Comparison of ENCODE assay signal across 25 mouse cellular contexts in genomic region chr8:11503476-11504232, GRCm38 (mm10). TPM values are rescaled to one million over a fixed set of nuclear protein-coding genes. Genes with fewer than 3 reads are reported as not detected.
DNase-seq lines count a peak whose midpoint lies in the region; ATAC-seq and TF ChIP-seq lines count a peak whose summit lies in the region.
"Had no signal": no experiment of that assay in that cellular context is flagged by ENCODE, and none has a peak within 500 bp of the region (broad histone marks: within the 10 kb centered on the region; RNA-seq: fewer than 3 reads in every experiment).

No protein-coding gene starts in this region.

- no peak overlapping the region for H3K27ac ChIP-seq in kidney, embryonic 16.5 days (ENCODE audit: low read length)
- no peak overlapping the region for H3K27ac ChIP-seq in forebrain, embryonic 14.5 days (ENCODE audit: low read depth, low read length)
- H3K27ac ChIP-seq: embryonic facial prominence, embryonic 12.5 days; forebrain, embryonic 12.5 days; hindbrain, embryonic 12.5 days; hindbrain, embryonic 15.5 days had no signal

- peaks cover 20% of the 10 kb centered on the region for H3K36me3 ChIP-seq in myocyte (ENCODE audit: control insufficient read depth, insufficient read depth)
- H3K36me3 ChIP-seq in kidney, embryonic 16.5 days (ENCODE audit: insufficient read depth, low read length) = peaks cover 36% of the 10 kb centered on the region
- H3K36me3 ChIP-seq in forebrain, embryonic 14.5 days (ENCODE audit: control insufficient read depth, insufficient read depth, low read length) = peaks cover 67% of the 10 kb centered on the region

- 83% methylated on average over 13 of the region's 13 CpGs for WGBS in kidney, embryonic 16.5 days
- WGBS in forebrain, embryonic 14.5 days = 90% methylated on average over 13 of the region's 13 CpGs

- peak; percentile 8; the same call in 1 of the 2 replicates for ATAC-seq in megakaryocyte, adult 5-6 weeks (ENCODE audit: poor library complexity, severe bottlenecking)
- ATAC-seq in kidney, embryonic 16.5 days (ENCODE audit: low FRiP score, low TSS enrichment) = no peak
- ATAC-seq in forebrain, embryonic 14.5 days = no peak
- ATAC-seq: activated CD4-positive, CD25-positive, alpha-beta regulatory T cell, adult 4 months; forebrain, embryonic 16.5 days; intestine, postnatal 0 days had no signal

- no peak overlapping the region for H3ac ChIP-seq in myocyte (ENCODE audit: control insufficient read depth, insufficient read length)

- H3K27me3 ChIP-seq in myocyte (ENCODE audit: control insufficient read depth, insufficient read depth, insufficient read length) = no peaks in the 10 kb centered on the region
- H3K27me3 ChIP-seq in kidney, embryonic 16.5 days (ENCODE audit: insufficient read depth, low read length) = no peaks in the 10 kb centered on the region
- no peaks in the 10 kb centered on the region for H3K27me3 ChIP-seq in forebrain, embryonic 14.5 days (replicated peaks; ENCODE audit: control insufficient read depth, insufficient read depth, low read length)
- H3K27me3 ChIP-seq: CH12.LX; embryonic facial prominence, embryonic 12.5 days; forebrain, embryonic 12.5 days; hindbrain, embryonic 12.5 days; hindbrain, embryonic 15.5 days had no signal

- no peak for TF ChIP-seq POLR2A in myocyte (IDR thresholded peaks at IDR 0.05; ENCODE audit: insufficient read length, low read depth)

- H3K9ac ChIP-seq in kidney, embryonic 16.5 days (replicated peaks; ENCODE audit: low read length) = no peak overlapping the region
- H3K9ac ChIP-seq in forebrain, embryonic 14.5 days (ENCODE audit: low read length) = no peak overlapping the region
- H3K9ac ChIP-seq: embryonic facial prominence, embryonic 12.5 days; forebrain, embryonic 12.5 days; hindbrain, embryonic 12.5 days; hindbrain, embryonic 15.5 days had no signal

- H3K9me3 ChIP-seq in kidney, embryonic 16.5 days (ENCODE audit: low read length) = no peaks in the 10 kb centered on the region
- no peaks in the 10 kb centered on the region for H3K9me3 ChIP-seq in forebrain, embryonic 14.5 days (replicated peaks; ENCODE audit: control insufficient read depth, low read length)
- H3K9me3 ChIP-seq: embryonic facial prominence, embryonic 12.5 days; forebrain, embryonic 12.5 days; hindbrain, embryonic 12.5 days; hindbrain, embryonic 15.5 days had no signal

- H3K4me2 ChIP-seq in myocyte (ENCODE audit: low read depth) = no peak overlapping the region
- H3K4me2 ChIP-seq in kidney, embryonic 16.5 days (replicated peaks; ENCODE audit: low read depth, low read length) = no peak overlapping the region
- no peak overlapping the region for H3K4me2 ChIP-seq in forebrain, embryonic 14.5 days (ENCODE audit: low read length)
- H3K4me2 ChIP-seq: embryonic facial prominence, embryonic 12.5 days; forebrain, embryonic 12.5 days; heart, embryonic 11.5 days; hindbrain, embryonic 12.5 days; hindbrain, embryonic 15.5 days had no signal

- DNase-seq in heart, adult 11 months = peak; percentile 81
- DNase-seq in heart, adult 18-20 months = no peak
- DNase-seq in MN1 (ENCODE audit: low spot score) = peak; percentile 21
- DNase-seq in forebrain, embryonic 14.5 days (ENCODE audit: low spot score) = no peak
- DNase-seq: adrenal gland, adult 8-10 months; adrenal gland, postnatal 25 days; B cell, adult 2 months; cerebellum, adult 11 months; cerebellum, adult 2 months; cerebellum, adult 9-11 months; cerebellum, postnatal 25 days; gastrocnemius, postnatal 14 days had no signal

- H3K4me1 ChIP-seq in kidney, embryonic 16.5 days (ENCODE audit: insufficient read depth, low read length) = peaks cover 3% of the 10 kb centered on the region
- no peaks in the 10 kb centered on the region; the same call in 1 of the 2 replicates for H3K4me1 ChIP-seq in forebrain, embryonic 14.5 days (ENCODE audit: control insufficient read depth, insufficient read depth, low read length)

- H3K4me3 ChIP-seq in myocyte = no peak overlapping the region
- H3K4me3 ChIP-seq in kidney, embryonic 16.5 days (ENCODE audit: low read length) = no peak overlapping the region
- H3K4me3 ChIP-seq in forebrain, embryonic 14.5 days (ENCODE audit: low read depth, low read length) = no peak overlapping the region
- H3K4me3 ChIP-seq: embryonic facial prominence, embryonic 12.5 days; erythroblast, embryonic 14.5 days; forebrain, embryonic 12.5 days; hindbrain, embryonic 12.5 days; hindbrain, embryonic 15.5 days had no signal

- H3K79me2 ChIP-seq in myocyte (ENCODE audit: control insufficient read depth, insufficient read depth) = peaks cover 27% of the 10 kb centered on the region

TF ChIP-seq in myocyte, 11 proteins besides CTCF, POLR2A, EP300 and RAD21:
- TF ChIP-seq MYOD1 (IDR thresholded peaks at IDR 0.05; ENCODE audit: control insufficient read depth in 1 of 3, insufficient read length in 2 of 3, low read depth in 2 of 3) = peak in 2 of 3 experiments; percentile 86 to 87
- peak; percentile 54 to 87 (median 73) for TF ChIP-seq MYOG (IDR thresholded peaks at IDR 0.05; ENCODE audit: control insufficient read depth in 1 of 3, insufficient read depth in 1 of 3, insufficient read length in 2 of 3, low read depth in 2 of 3)
- TF ChIP-seq TCF12 (IDR thresholded peaks at IDR 0.05; ENCODE audit: insufficient read depth, poor library complexity, severe bottlenecking) = peak; percentile 22
- no peak for TF ChIP-seq POLR2AphosphoS2 (IDR thresholded peaks at IDR 0.05; ENCODE audit: insufficient read length, low read depth)
- no peak for TF ChIP-seq USF1 (IDR thresholded peaks at IDR 0.05; ENCODE audit: low read depth)
- no peak for TF ChIP-seq CEBPB (IDR thresholded peaks at IDR 0.05; ENCODE audit: insufficient read depth, poor library complexity, severe bottlenecking)
- peak; percentile 67 for TF ChIP-seq TCF3 (IDR thresholded peaks at IDR 0.05; ENCODE audit: insufficient read length, low read depth)
- TF ChIP-seq E2F4 (IDR thresholded peaks at IDR 0.05; ENCODE audit: insufficient read depth) = no peak
- no peak for TF ChIP-seq REST (IDR thresholded peaks at IDR 0.05; ENCODE audit: insufficient read depth, insufficient read length)
- no peak for TF ChIP-seq SRF (IDR thresholded peaks at IDR 0.05; ENCODE audit: control insufficient read depth, insufficient read length, low read depth)
- TF ChIP-seq MAX (IDR thresholded peaks at IDR 0.05; ENCODE audit: low read depth) = no peak

RNA-seq across cellular contexts. Expression of gene Naxd, which starts 6.3 kb away (rescaled TPM):
- 10 to 100 TPM; 30.1 to 34.4 TPM for total RNA-seq in heart, adult 18-20 months (2021)
- total RNA-seq in megakaryocyte, adult 5-6 weeks (2015) = 39.8 and 53.9 TPM in 2 replicates
- 45.7 and 58.1 TPM in 2 replicates for total RNA-seq in megakaryocyte, adult 5-6 weeks (2017)
- 89.2 TPM for polyA plus RNA-seq in myocyte (2012; fragmentation: generic; extraction: Trizol)
- polyA plus RNA-seq in kidney, embryonic 16.5 days (2015; fragmentation: Nextera tagmentation; extraction: Ambion mirVana) = 125 and 132 TPM in 2 replicates
- polyA plus RNA-seq in forebrain, embryonic 14.5 days (2014; fragmentation: Nextera tagmentation; extraction: Ambion mirVana) = 158 and 170 TPM in 2 replicates

RNA-seq across cellular contexts. Expression of gene Rab20, which starts 25.1 kb away (rescaled TPM):
- 10 to 100 TPM; 17.4 to 20.5 TPM for total RNA-seq in heart, adult 18-20 months (2021)
- 2.5 and 3.5 TPM in 2 replicates for total RNA-seq in megakaryocyte, adult 5-6 weeks (2015)
- 3.3 and 7.7 TPM in 2 replicates for total RNA-seq in megakaryocyte, adult 5-6 weeks (2017)
- 1.2 TPM for polyA plus RNA-seq in myocyte (2012; fragmentation: generic; extraction: Trizol)
- 30.6 and 37.3 TPM in 2 replicates for polyA plus RNA-seq in kidney, embryonic 16.5 days (2015; fragmentation: Nextera tagmentation; extraction: Ambion mirVana)
- polyA plus RNA-seq in forebrain, embryonic 14.5 days (2014; fragmentation: Nextera tagmentation; extraction: Ambion mirVana) = 0.66 and 1.0 TPM in 2 replicates

RNA-seq across cellular contexts. Expression of gene Cars2, which starts 46.9 kb away (rescaled TPM):
- 10 to 100 TPM; 51.6 to 52.2 TPM for total RNA-seq in heart, adult 18-20 months (2021)
- 17.2 and 20.7 TPM in 2 replicates for total RNA-seq in megakaryocyte, adult 5-6 weeks (2015)
- total RNA-seq in megakaryocyte, adult 5-6 weeks (2017) = 23.3 and 25.5 TPM in 2 replicates
- polyA plus RNA-seq in myocyte (2012; fragmentation: generic; extraction: Trizol) = 14.4 TPM
- 27.0 and 27.3 TPM in 2 replicates for polyA plus RNA-seq in kidney, embryonic 16.5 days (2015; fragmentation: Nextera tagmentation; extraction: Ambion mirVana)
- polyA plus RNA-seq in forebrain, embryonic 14.5 days (2014; fragmentation: Nextera tagmentation; extraction: Ambion mirVana) = 26.0 and 30.5 TPM in 2 replicates

RNA-seq across cellular contexts. Expression of gene Ing1, which starts 51.7 kb away (rescaled TPM):
- total RNA-seq in heart, adult 18-20 months (2021) = 10 to 100 TPM; 16.2 to 18.3 TPM
- total RNA-seq in megakaryocyte, adult 5-6 weeks (2015) = 42.5 and 42.9 TPM in 2 replicates
- total RNA-seq in megakaryocyte, adult 5-6 weeks (2017) = 47.4 and 55.3 TPM in 2 replicates
- 21.8 TPM for polyA plus RNA-seq in myocyte (2012; fragmentation: generic; extraction: Trizol)
- 34.0 and 37.9 TPM in 2 replicates for polyA plus RNA-seq in kidney, embryonic 16.5 days (2015; fragmentation: Nextera tagmentation; extraction: Ambion mirVana)
- 49.1 and 50.8 TPM in 2 replicates for polyA plus RNA-seq in forebrain, embryonic 14.5 days (2014; fragmentation: Nextera tagmentation; extraction: Ambion mirVana)

Comparison
In these comparisons a context has a peak if more than half of its experiments do, and no peak if none do; other contexts are left out.
1. DNase-seq: peak in heart, adult 11 months (single experiment) and MN1 (single experiment); none in heart, adult 18-20 months (0 of 2) and forebrain, embryonic 14.5 days (single experiment).
2. RNA of gene Rab20, which starts 25.1 kb away (polyA plus RNA-seq): 30.6 to 37.3 TPM in kidney, embryonic 16.5 days; 1.2 TPM in myocyte (single experiment) and 0.66 to 1.0 TPM in forebrain, embryonic 14.5 days; every median in the first group is over 10 times any median in the second.